Mouse (Mus musculus) forebrain, embryonic 16.5 days (tissue): Measurements from ENCODE around the gene Fam189a2. TPM values are rescaled to one million over a fixed set of nuclear protein-coding genes. Genes with fewer than 3 reads are reported as not detected.

Experiments used
- ATAC-seq: fragments of 200-750 bp; cut with Nextera tagmentation; 2 replicates; pipeline ENCODE4 v1.8.0; 2017; ENCODE audit warnings: mild to moderate bottlenecking, moderate library complexity
- H3K27ac ChIP-seq: fragments of 300-500 bp; sonication (generic); 2 replicates; pipeline ENCODE4 v1.5.1; 2014; ENCODE audit warnings: low read length, control low read depth
- H3K27me3 ChIP-seq: fragments of 300-500 bp; sonication (generic); replicated peaks from 2 replicates; pipeline ENCODE4 v1.6.1; 2014; ENCODE audit warnings: low read length; ENCODE audit not compliant: control insufficient read depth, insufficient read depth
- H3K36me3 ChIP-seq: fragments of 300-500 bp; sonication (generic); 2 replicates; pipeline ENCODE4 v1.6.1; 2014; ENCODE audit not compliant: control insufficient read depth, insufficient read depth
- H3K4me1 ChIP-seq: fragments of 300-500 bp; sonication (generic); replicated peaks from 2 replicates; pipeline ENCODE4 v1.6.1; 2014; ENCODE audit warnings: low read length; ENCODE audit not compliant: control insufficient read depth, insufficient read depth
- H3K4me2 ChIP-seq: fragments of 300-500 bp; sonication (generic); 2 replicates; pipeline ENCODE4 v1.6.1; 2014; ENCODE audit warnings: mild to moderate bottlenecking, low read length, control low read depth
- H3K4me3 ChIP-seq: fragments of 300-500 bp; sonication (generic); replicated peaks from 2 replicates; pipeline ENCODE4 v1.5.1; 2014; ENCODE audit warnings: mild to moderate bottlenecking, low read length, control low read depth
- H3K9ac ChIP-seq: fragments of 300-500 bp; sonication (generic); replicated peaks from 2 replicates; pipeline ENCODE4 v1.6.1; 2014; ENCODE audit warnings: low read depth, low read length, control low read depth
- H3K9me3 ChIP-seq: fragments of 300-500 bp; sonication (generic); 2 replicates; pipeline ENCODE4 v1.6.1; 2016; ENCODE audit warnings: low read length; ENCODE audit not compliant: control insufficient read depth
- WGBS: fragments of 180-500 bp; shearing (Covaris S2); extraction: QIAGEN DNeasy Blood & Tissue Kit; methylation state at CpG from one replicate; pipeline ENCODE4 v1.1.7; 2014; 5-methylcytosine and 5-hydroxymethylcytosine counted together
- polyA plus RNA-seq: library from polyadenylated mRNA; unstranded; fragments of >200 nt; fragmentation: Nextera tagmentation; extraction: Ambion mirVana; gene quantifications from 2 replicates; pipeline ENCODE4 v1.2.1, GENCODE M21; 2015

Fam189a2 gene
- polyA plus RNA-seq, 1 experiment from 2014 or later, result 1.1 TPM

GRCm38 (mm10) chr19:24007002-24007637, 23.7 kb downstream of the Fam189a2 start:
- Histone ChIP-seq H3K36me3 (no peaks in the 10 kb centered on the region), H3K27ac (no peak overlapping the region), H3K27me3 (no peaks in the 10 kb centered on the region), H3K4me3 (no peak overlapping the region), H3K9me3 (0 out of 2 replicates have a peak, but pooled peaks cover 3% of the 10 kb centered on the region), H3K4me2 (no peak overlapping the region), H3K9ac (no peak overlapping the region), H3K4me1 (no peaks in the 10 kb centered on the region)
- 90% methylated on average over 10 of the region's 10 CpGs for WGBS
- no peak for ATAC-seq

- ATAC-seq, result peak; percentile 89
- Histone ChIP-seq H3K27me3 (no peaks in the 10 kb centered on the region), H3K4me3 (no peak overlapping the region), H3K4me1 (no peaks in the 10 kb centered on the region), H3K4me2 (no peak overlapping the region), H3K27ac (no peak overlapping the region), H3K36me3 (no peaks in the 10 kb centered on the region), H3K9ac (no peak overlapping the region), H3K9me3 (no peaks in the 10 kb centered on the region)
- WGBS, result 63% methylated on average over 10 of the region's 10 CpGs
Measured at GRCm38 (mm10) chr19:23995766-23996399, 34.9 kb downstream of the Fam189a2 start.

DNA sequence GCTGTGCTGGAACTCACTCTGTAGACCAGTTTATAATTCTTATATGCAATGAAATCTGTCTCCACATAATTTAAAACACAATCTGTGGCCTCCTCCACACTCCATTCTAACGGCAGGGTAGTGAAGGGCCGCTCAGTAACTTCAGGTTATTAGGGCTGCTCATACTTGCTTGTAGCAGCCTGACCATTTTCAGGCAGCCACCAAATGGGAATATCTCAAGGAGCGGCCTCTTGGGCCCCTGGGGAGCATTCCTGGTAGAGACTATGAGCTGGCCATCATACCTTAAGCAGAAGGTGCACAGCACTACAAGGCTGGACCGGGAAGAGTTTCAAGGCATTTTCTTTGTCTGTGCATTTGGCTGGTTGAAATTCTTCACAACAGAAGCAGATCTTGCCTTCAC, 42.7 kb downstream of the Fam189a2 start:
- ATAC-seq, result no peak
- no peak overlapping the region for H3K4me3 ChIP-seq
- WGBS, result 86% methylated on average over 4 of the region's 4 CpGs

GRCm38 (mm10) chr19:23987291-23987690, 43.5 kb downstream of the Fam189a2 start:
- Histone ChIP-seq H3K27me3 (no peaks in the 10 kb centered on the region), H3K4me1 (no peaks in the 10 kb centered on the region), H3K36me3 (no peaks in the 10 kb centered on the region), H3K9ac (no peak overlapping the region), H3K9me3 (no peaks in the 10 kb centered on the region), H3K4me2 (no peak overlapping the region), H3K27ac (no peak overlapping the region), H3K4me3 (no peak overlapping the region)
- ATAC-seq, result no peak
- WGBS, result 83% methylated on average over 2 of the region's 2 CpGs

More for the DNA sequence above, 42.7 kb downstream of the Fam189a2 start:
- H3K27me3 ChIP-seq, result no peaks in the 10 kb centered on the region
- H3K4me2 ChIP-seq, result no peak overlapping the region
- no peaks in the 10 kb centered on the region for H3K9me3 ChIP-seq
- no peak overlapping the region for H3K27ac ChIP-seq
- H3K9ac ChIP-seq, result no peak overlapping the region
- no peaks in the 10 kb centered on the region for H3K4me1 ChIP-seq
- no peaks in the 10 kb centered on the region for H3K36me3 ChIP-seq

DNA sequence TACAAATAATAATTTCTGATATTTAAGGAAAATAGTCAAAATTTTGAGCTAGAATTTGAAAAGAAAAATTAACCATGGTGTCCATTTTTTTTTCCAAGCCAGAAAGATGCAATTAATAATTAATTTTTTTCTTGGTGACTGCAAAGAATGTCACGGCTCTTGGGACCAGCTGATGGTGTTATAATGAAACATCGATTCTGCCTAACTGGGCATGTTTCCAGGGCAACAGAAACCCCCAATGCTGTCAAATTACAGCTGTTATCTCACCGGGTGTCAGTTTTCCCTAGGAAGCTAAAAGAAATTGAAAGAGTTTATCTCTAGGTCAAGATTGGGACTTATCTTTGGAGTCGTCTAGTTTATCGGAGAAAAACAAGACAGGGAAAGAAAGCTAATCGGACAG, 46.6 kb downstream of the Fam189a2 start:
- Histone ChIP-seq H3K9ac (no peak overlapping the region), H3K4me3 (no peak overlapping the region), H3K4me2 (no peak overlapping the region), H3K27me3 (no peaks in the 10 kb centered on the region), H3K9me3 (no peaks in the 10 kb centered on the region), H3K4me1 (no peaks in the 10 kb centered on the region), H3K36me3 (no peaks in the 10 kb centered on the region), H3K27ac (no peak overlapping the region)
- ATAC-seq, result no peak
- 63% methylated on average over 6 of the region's 6 CpGs for WGBS

DNA sequence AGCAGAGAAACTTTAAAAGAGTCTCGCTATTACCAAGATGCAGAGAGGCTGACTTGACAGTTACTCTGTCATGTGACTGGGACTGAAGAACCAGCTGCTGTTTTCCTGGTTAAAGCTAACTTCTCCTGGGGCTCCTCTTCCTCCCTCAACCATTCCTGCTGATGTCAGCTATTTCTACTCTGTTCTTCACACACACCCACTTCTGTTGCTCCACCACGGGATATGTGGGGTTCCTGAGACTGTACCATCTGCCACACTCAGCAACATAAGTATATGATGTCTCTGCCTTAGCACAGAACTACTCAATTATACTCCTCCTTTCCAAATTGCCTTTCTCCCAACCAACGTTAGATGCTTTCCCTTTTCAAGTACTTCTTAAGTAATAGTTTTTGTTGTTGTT, 50.2 kb downstream of the Fam189a2 start:
- 70% methylated on average over 3 of the region's 3 CpGs for WGBS
- Histone ChIP-seq H3K4me1 (no peaks in the 10 kb centered on the region), H3K9ac (no peak overlapping the region), H3K27ac (no peak overlapping the region), H3K36me3 (no peaks in the 10 kb centered on the region), H3K4me3 (no peak overlapping the region), H3K4me2 (no peak overlapping the region), H3K9me3 (no peaks in the 10 kb centered on the region), H3K27me3 (no peaks in the 10 kb centered on the region)
- ATAC-seq, result peak; percentile 43; the same call in 1 of the 2 replicates

DNA sequence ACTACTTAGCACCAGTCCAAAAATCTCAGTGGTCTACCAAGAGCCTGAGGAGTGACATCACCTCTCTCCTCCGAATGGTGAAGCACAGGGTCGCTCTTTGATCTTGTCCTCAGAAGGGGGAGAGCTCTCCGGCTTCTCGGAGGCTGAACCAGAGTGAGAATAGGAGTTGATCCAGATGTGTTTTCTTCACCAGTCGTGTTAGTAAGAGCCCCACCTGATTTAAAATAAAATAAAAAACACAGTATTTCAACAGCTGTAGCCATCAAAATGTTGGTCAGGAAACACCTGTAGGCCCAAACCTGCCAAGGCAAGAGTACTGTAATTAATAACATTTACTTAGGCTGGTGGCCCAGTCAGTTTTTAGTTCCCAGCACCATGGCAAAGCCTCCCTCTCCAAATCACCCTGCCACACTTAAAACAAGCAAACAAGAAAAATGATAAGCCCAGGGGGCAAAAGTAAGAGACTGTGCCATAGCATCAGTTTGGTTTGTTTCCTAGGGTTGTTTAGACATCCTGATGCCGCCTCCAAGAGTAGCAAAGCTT, 52.8 kb downstream of the Fam189a2 start:
- Histone ChIP-seq H3K9me3 (no peaks in the 10 kb centered on the region), H3K4me1 (peaks cover 4% of the 10 kb centered on the region), H3K4me2 (no peak overlapping the region), H3K4me3 (no peak overlapping the region), H3K27me3 (no peaks in the 10 kb centered on the region), H3K9ac (no peak overlapping the region), H3K27ac (no peak overlapping the region), H3K36me3 (no peaks in the 10 kb centered on the region)
- 81% methylated on average over 6 of the region's 6 CpGs for WGBS
- no peak for ATAC-seq

GRCm38 (mm10) chr19:23972881-23973649, 57.8 kb downstream of the Fam189a2 start:
- Histone ChIP-seq H3K9ac (no peak overlapping the region), H3K9me3 (no peaks in the 10 kb centered on the region), H3K4me2 (no peak overlapping the region), H3K4me3 (no peak overlapping the region), H3K36me3 (no peaks in the 10 kb centered on the region), H3K27me3 (no peaks in the 10 kb centered on the region), H3K27ac (no peak overlapping the region), H3K4me1 (peaks cover 11% of the 10 kb centered on the region)
- peak; percentile 92 for ATAC-seq
- 55% methylated on average over 16 of the region's 16 CpGs for WGBS

DNA sequence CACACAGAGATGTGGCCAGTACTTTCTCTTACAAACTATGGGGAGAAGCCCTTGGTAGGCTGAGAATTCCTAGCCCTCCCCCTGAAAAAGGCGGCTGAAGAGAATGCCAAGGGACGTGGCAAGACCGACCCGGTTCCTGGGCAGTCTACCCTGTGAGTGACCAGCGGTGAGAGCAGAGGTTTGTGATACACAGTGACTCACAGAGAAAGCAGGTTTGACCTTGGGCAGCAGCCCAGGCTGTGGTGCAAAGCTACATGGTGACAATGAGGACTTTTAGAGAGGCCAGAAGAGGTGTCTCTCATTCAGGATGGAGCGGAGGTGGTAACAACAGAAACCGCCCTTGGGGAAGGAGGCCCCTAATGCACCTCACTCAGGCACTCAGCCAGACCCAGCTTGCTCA, 59.4 kb downstream of the Fam189a2 start:
- H3K27me3 ChIP-seq, result no peaks in the 10 kb centered on the region
- no peak for ATAC-seq
- WGBS, result 96% methylated on average over 7 of the region's 7 CpGs
- H3K4me1 ChIP-seq, result peaks cover 13% of the 10 kb centered on the region
- H3K27ac ChIP-seq, result no peak overlapping the region
- no peaks in the 10 kb centered on the region for H3K9me3 ChIP-seq
- no peaks in the 10 kb centered on the region for H3K36me3 ChIP-seq
- H3K9ac ChIP-seq, result no peak overlapping the region
- H3K4me2 ChIP-seq, result no peak overlapping the region
- H3K4me3 ChIP-seq, result no peak overlapping the region
